In the genomic region with DNA sequence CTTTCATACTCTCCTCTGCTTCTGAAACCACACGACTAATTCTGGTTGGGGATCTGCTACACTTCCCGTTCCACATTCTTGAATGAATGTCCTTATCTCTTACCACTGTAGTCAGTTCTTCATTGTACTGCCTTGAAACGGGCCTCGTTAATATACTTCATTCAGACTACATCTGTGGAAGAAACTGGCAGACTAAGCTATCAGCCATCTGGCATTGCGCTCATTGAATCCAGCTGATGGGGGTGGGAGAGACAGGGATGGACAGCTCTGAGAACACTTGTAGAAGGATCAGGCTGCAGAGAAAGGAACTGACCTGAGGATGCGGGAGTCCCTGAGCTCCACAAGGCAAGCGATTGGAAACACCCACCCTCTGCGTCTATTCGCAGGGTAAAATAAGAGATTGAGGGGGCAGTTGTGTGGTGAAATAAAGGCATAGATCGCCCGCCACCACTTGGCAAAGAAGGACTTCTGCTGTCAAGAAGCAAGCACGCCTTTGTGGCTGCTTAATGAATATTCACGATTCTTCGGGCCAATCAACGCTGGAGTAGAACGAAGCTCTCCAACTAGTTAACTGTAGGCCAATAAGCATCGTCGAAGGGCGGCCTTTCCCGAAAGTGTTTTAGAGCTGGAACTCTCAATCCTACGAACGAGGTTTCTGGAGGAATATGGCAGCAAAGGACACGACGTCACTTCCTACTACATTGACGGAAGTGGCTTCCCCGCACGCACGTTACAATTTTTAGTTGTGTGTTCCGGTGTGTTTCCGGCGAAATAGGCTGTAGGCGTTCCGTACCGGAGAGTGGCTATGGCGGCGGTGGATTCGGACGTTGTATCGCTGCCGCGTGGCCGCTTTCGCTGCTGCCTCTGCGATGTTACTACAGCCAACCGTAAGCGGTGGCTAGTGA, we compare ENCODE assay signal across 8 mouse cellular contexts. TPM values are rescaled to one million over a fixed set of nuclear protein-coding genes. Genes with fewer than 3 reads are reported as not detected.
DNase-seq lines count a peak whose midpoint lies in the region; ATAC-seq lines count a peak whose summit lies in the region.

A gene (plus strand): TSS at position 713 of the 905 bp plus-strand sequence.

- H3K4me1 ChIP-seq in hindbrain, embryonic 11.5 days (replicated peaks; ENCODE audit: control insufficient read depth, insufficient read depth, low read length) = peaks cover 6% of the 10 kb centered on the region; the same call in 1 of the 2 replicates

- 5% methylated on average over 46 of the region's 46 CpGs for WGBS in hindbrain, embryonic 11.5 days

- no peaks in the 10 kb centered on the region for H3K27me3 ChIP-seq in hindbrain, embryonic 11.5 days (ENCODE audit: control insufficient read depth, insufficient read depth, low read length)

- peak; percentile 96 for DNase-seq in Muller cell, postnatal 12 days (ENCODE audit: inconsistent ontology term)
- DNase-seq in cerebellum, adult 9-11 months = peak; percentile 92
- peak; percentile 93 to 98 for DNase-seq in frontal cortex, adult 2 months (ENCODE audit: extremely low spot score in 1 of 2, low spot score in 1 of 2)
- peak; percentile 95 for DNase-seq in hindbrain, embryonic 11.5 days (ENCODE audit: low spot score)
- DNase-seq in layer of hippocampus, postnatal 10 days (ENCODE audit: low spot score in 2 of 2) = peak; percentile 94 to 95
- DNase-seq in lung, postnatal 10 days = peak; percentile 95
- DNase-seq in ovary, postnatal 36 days (ENCODE audit: low spot score) = peak; percentile 82
- peak; percentile 92 for DNase-seq in thymus, postnatal 25 days

- H3K27ac ChIP-seq in hindbrain, embryonic 11.5 days (ENCODE audit: low read depth, low read length) = peak within 1 kb of the TSS; percentile 78

- peaks cover 6% of the 10 kb centered on the region; the same call in 1 of the 2 replicates for H3K36me3 ChIP-seq in hindbrain, embryonic 11.5 days (ENCODE audit: control insufficient read depth, insufficient read depth, low read length)

- H3K4me3 ChIP-seq in hindbrain, embryonic 11.5 days (ENCODE audit: low read depth, low read length) = peak within 1 kb of the TSS; percentile 55

- H3K9ac ChIP-seq in hindbrain, embryonic 11.5 days (ENCODE audit: low read depth, low read length) = peak within 1 kb of the TSS; percentile 64

- no peaks in the 10 kb centered on the region for H3K9me3 ChIP-seq in hindbrain, embryonic 11.5 days (ENCODE audit: control insufficient read depth, low read length)

- H3K4me2 ChIP-seq in hindbrain, embryonic 11.5 days (replicated peaks; ENCODE audit: low read depth, low read length) = peak within 1 kb of the TSS; percentile 68

- ATAC-seq in hindbrain, embryonic 11.5 days (ENCODE audit: low FRiP score) = peak; percentile 96

RNA-seq across cellular contexts. Expression of the gene that starts here (rescaled TPM):
- polyA plus RNA-seq in frontal cortex, adult 2 months (2012; rRNA removed) = 19.6 and 20.5 TPM in 2 replicates
- polyA plus RNA-seq in hindbrain, embryonic 11.5 days (2014; fragmentation: Nextera tagmentation; extraction: Ambion mirVana) = 23.7 and 27.8 TPM in 2 replicates
- total RNA-seq in layer of hippocampus, postnatal 10 days (2021) = 10 to 100 TPM; 15.6 to 16.2 TPM

Comparison
In these comparisons a context has a peak if more than half of its experiments do, and no peak if none do; other contexts are left out.
1. Peak in every context shown above with its lines: DNase-seq, ATAC-seq, H3K4me3 ChIP-seq and H3K27ac ChIP-seq.